Mouse (Mus musculus): ENCODE measurements around the gene Rbbp8nl. TPM values are rescaled to one million over a fixed set of nuclear protein-coding genes. Genes with fewer than 3 reads are reported as not detected.

The Rbbp8nl gene
- polyA plus RNA-seq (2017; shearing (Covaris generic)), result not detected

GRCm38 (mm10) chr2:180289440-180290108 lies at the start of gene Rbbp8nl:
Gene Rbbp8nl, minus strand, starts transcription at chr2:180289879.

GRCm38 (mm10) chr2:180334551-180334986 lies 44.9 kb upstream of the Rbbp8nl start, which contains the start of gene Gata5:
Gene Gata5, minus strand, starts transcription at chr2:180334699.

GRCm38 (mm10) chr2:180273394-180274244 lies 16.1 kb downstream of the Rbbp8nl start, which contains the start of gene Cables2:
Gene Cables2, minus strand, starts transcription at chr2:180273496.

GRCm38 (mm10) chr2:180257001-180257521 lies 32.6 kb downstream of the Rbbp8nl start, which contains the start of gene Rps21:
Gene Rps21, plus strand, starts transcription at chr2:180257377.

Other genes starting within 250 kb of the Rbbp8nl start
- 339 TPM for gene Psma7, start 247.4 kb downstream of the Rbbp8nl start, polyA plus RNA-seq (2017; shearing (Covaris generic))
- gene Ss18l1, start 247.4 kb downstream of the Rbbp8nl start, polyA plus RNA-seq (2017; shearing (Covaris generic)), result 6.2 TPM
- gene Mtg2, start 219.3 kb downstream of the Rbbp8nl start, polyA plus RNA-seq (2017; shearing (Covaris generic)), result 28.8 TPM
- not detected for gene Hrh3, start 185.4 kb downstream of the Rbbp8nl start, polyA plus RNA-seq (2017; shearing (Covaris generic))
- gene Osbpl2, start 170.6 kb downstream of the Rbbp8nl start, polyA plus RNA-seq (2017; shearing (Covaris generic)), result 37.8 TPM
- gene Adrm1, start 118.4 kb downstream of the Rbbp8nl start, polyA plus RNA-seq (2017; shearing (Covaris generic)), result 144 TPM
- 0.19 TPM for gene Lama5, start 64.0 kb downstream of the Rbbp8nl start, polyA plus RNA-seq (2017; shearing (Covaris generic))
- 837 TPM for gene Rps21, start 32.5 kb downstream of the Rbbp8nl start, polyA plus RNA-seq (2017; shearing (Covaris generic))
- gene Cables2, start 16.4 kb downstream of the Rbbp8nl start, polyA plus RNA-seq (2017; shearing (Covaris generic)), result 70.9 TPM
- not detected for gene Gata5, start 44.8 kb upstream of the Rbbp8nl start, polyA plus RNA-seq (2017; shearing (Covaris generic))
- gene Slco4a1, start 166.4 kb upstream of the Rbbp8nl start, polyA plus RNA-seq (2017; shearing (Covaris generic)), result 3.8 TPM
- not detected for gene Ntsr1, start 210.1 kb upstream of the Rbbp8nl start, polyA plus RNA-seq (2017; shearing (Covaris generic))

Data from effector memory CD4-positive, alpha-beta T cell, adult 5 months (primary cell).